Mouse (Mus musculus) testis, adult 2 months (tissue): Measurements from ENCODE around the gene Fkbp6.

Experiments
- CTCF ChIP-seq: fragments of 200-500 bp; IDR thresholded peaks from 2 replicates; pipeline ENCODE4 v1.5.1; 2012; ENCODE audit warnings: low read depth, mild to moderate bottlenecking, inconsistent platforms, low read length, moderate library complexity; ENCODE audit not compliant: control insufficient read depth, insufficient read depth, insufficient replicate concordance
- POLR2A ChIP-seq: fragments of 200-500 bp; IDR thresholded peaks from 2 replicates; pipeline ENCODE4 v1.6.1; 2012; ENCODE audit warnings: low read depth, mild to moderate bottlenecking, inconsistent platforms, low read length, moderate library complexity; ENCODE audit not compliant: control insufficient read depth

DNA sequence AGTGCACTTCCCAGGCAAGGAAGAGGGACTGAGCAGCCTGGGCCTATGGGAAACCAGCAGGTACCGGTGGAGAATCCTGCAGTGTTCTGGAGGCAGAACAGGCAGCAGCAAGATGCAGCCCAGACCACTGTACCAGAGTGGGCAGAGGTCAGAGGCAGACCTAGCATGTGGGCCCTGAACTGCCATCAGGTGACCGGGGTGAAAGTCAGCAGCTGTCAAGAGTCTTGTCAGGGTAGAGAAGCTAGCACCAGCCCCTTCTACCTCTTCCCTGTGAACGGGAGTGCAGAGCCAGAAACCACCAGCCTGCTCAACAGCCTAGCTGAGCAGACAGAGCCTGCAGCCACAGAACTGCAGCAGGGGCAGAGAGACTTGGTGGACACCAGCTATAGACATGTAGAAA lies 47.9 kb downstream of the Fkbp6 start:
- TF ChIP-seq CTCF: no peak
- no peak for TF ChIP-seq POLR2A
